Mouse (Mus musculus) embryo, embryonic 10.5 days (tissue): ENCODE data around the gene Tcstv1.
"Not testable (repeated sequence)": the region's sequence is repeated elsewhere in the genome, so short reads cannot be mapped to it uniquely, and the experiment has no call there.

Source experiments
- DNase-seq: peaks from one replicate; pipeline ENCODE4 v3.0.0-alpha.2; 2015; ENCODE audit warnings: low spot score

Tcstv1 gene

GRCm38 (mm10) chr13:119894685-119895084 lies at the start of gene Tcstv1:
Gene Tcstv1 (minus strand): TSS chr13:119894785.
- not testable (repeated sequence) for DNase-seq

- not testable (repeated sequence) for DNase-seq
Observed at GRCm38 (mm10) chr13:119929172-119929571, 34.6 kb upstream of the Tcstv1 start, which contains the start of gene Gm21761. Gene Gm21761 (minus strand): TSS chr13:119929272.

- not testable (repeated sequence) for DNase-seq
Observed at GRCm38 (mm10) chr13:119924597-119925340, 30.2 kb upstream of the Tcstv1 start.

- not testable (repeated sequence) for DNase-seq
Observed at GRCm38 (mm10) chr13:119916966-119917722, 22.6 kb upstream of the Tcstv1 start.

- not testable (repeated sequence) for DNase-seq
Observed at GRCm38 (mm10) chr13:119916449-119916848, 21.9 kb upstream of the Tcstv1 start.

GRCm38 (mm10) chr13:119898549-119898948 lies 4.0 kb upstream of the Tcstv1 start:
- DNase-seq, result not testable (repeated sequence)

GRCm38 (mm10) chr13:119886896-119887295 lies 7.7 kb downstream of the Tcstv1 start:
- peak; percentile 17 for DNase-seq

GRCm38 (mm10) chr13:119864395-119864999 lies 30.1 kb downstream of the Tcstv1 start:
- not testable (repeated sequence) for DNase-seq

- not testable (repeated sequence) for DNase-seq
Observed at GRCm38 (mm10) chr13:119862399-119862798, 32.2 kb downstream of the Tcstv1 start.
